Mouse (Mus musculus) heart, postnatal 36 days (tissue): ENCODE measurements around the gene Frat2. TPM values are rescaled to one million over a fixed set of nuclear protein-coding genes. Genes with fewer than 3 reads are reported as not detected.

Experiments used
- DNase-seq, 2 experiments: peaks; one replicate each; pipeline ENCODE4 v3.0.0; 2021 to 2022
- intact Hi-C: fragments of 180-260 bp; cut with DNase I; formaldehyde crosslinking; loops from one replicate; pipeline ENCODE4 v1.15.1; 2025
- total RNA-seq, 2 experiments: library from RNA; stranded (reverse); gene quantifications; 2 replicates each; pipeline ENCODE4 v1.2.3; 2021

Frat2 gene
- total RNA-seq, 2 experiments from 2014 or later: 5.0 to 7.7 TPM

DNA sequence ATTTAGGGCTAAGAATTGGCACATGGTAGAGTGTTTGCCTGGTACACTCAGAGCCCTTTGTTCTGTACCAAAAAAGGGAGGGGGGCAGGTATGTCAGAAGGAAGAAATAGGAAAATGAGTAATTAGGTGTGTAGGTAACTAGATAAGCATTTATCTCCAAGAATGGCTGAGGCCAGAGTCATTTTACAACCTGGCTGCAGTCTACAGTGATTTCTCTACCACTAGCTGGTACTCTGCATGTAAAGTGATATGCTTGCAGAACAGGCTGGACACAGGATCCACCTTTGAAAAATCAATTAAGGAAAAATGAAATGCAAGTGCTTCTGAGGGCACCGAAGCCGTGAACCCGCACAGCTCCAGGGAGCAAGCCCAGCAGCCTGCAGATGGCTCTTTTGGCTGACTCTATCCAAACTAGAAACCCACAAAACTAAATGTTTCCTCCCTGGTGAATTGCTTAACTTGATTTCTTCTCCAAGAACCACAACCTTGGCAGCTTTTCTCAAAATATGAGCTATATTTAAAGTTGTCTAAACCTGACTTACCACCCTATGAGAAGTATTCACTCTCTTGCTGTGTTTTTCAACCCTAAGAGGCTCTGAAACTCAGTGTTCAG, 51.7 kb downstream of the Frat2 start:
- DNase-seq: no peak
- intact Hi-C loops: no loop called here

Other genes with a start within 250 kb of the Frat2 start
- under 1 TPM in 1 of 2 experiments, not detected in 1; 0.11 TPM for gene Slit1, start 104.5 kb downstream of the Frat2 start, total RNA-seq
- gene Arhgap19, start 46.1 kb downstream of the Frat2 start, total RNA-seq: 1 to 10 TPM; 1.8 to 2.4 TPM
- 1 to 10 TPM; 4.6 to 6.2 TPM for gene Frat1, start 18.2 kb downstream of the Frat2 start, total RNA-seq
- gene Rrp12, start 48.0 kb upstream of the Frat2 start, total RNA-seq: 10 to 100 TPM; 17.0 to 17.3 TPM
- gene Pgam1, start 63.8 kb upstream of the Frat2 start, total RNA-seq: 10 to 100 TPM; 91.8 to 93.2 TPM
- 10 to 100 TPM; 12.9 to 14.0 TPM for gene Exosc1, start 85.3 kb upstream of the Frat2 start, total RNA-seq
- gene Zdhhc16, start 85.3 kb upstream of the Frat2 start, total RNA-seq: 10 to 100 TPM; 16.2 to 17.4 TPM
- gene Mms19, start 133.0 kb upstream of the Frat2 start, total RNA-seq: 10 to 100 TPM; 17.3 to 18.0 TPM
- gene Ubtd1, start 133.6 kb upstream of the Frat2 start, total RNA-seq: 10 to 100 TPM; 19.6 to 21.2 TPM
- gene Ankrd2, start 187.9 kb upstream of the Frat2 start, total RNA-seq: under 1 TPM; 0.24 to 0.36 TPM
- gene Hoga1, start 197.5 kb upstream of the Frat2 start, total RNA-seq: 1 to 10 TPM; 1.4 to 1.7 TPM
- not detected for gene 4933411K16Rik, start 204.1 kb upstream of the Frat2 start, total RNA-seq
- gene Morn4, start 238.2 kb upstream of the Frat2 start, total RNA-seq: 1 to 10 TPM; 2.5 to 2.9 TPM
- gene Pi4k2a, start 242.3 kb upstream of the Frat2 start, total RNA-seq: 10 to 100 TPM; 19.6 to 25.4 TPM